Mouse (Mus musculus): ENCODE results near the gene Kctd14. TPM values are rescaled to one million over a fixed set of nuclear protein-coding genes. Genes with fewer than 3 reads are reported as not detected.

The Kctd14 gene
- polyA plus RNA-seq, 1 experiment = not detected

GRCm38 (mm10) chr7:97447050-97447531 is 4.0 kb upstream of the Kctd14 start:
- no peaks in the 10 kb centered on the region for H3K36me3 ChIP-seq (ENCODE audit: control insufficient read depth, insufficient read depth)
- no peaks in the 10 kb centered on the region for H3K79me3 ChIP-seq (ENCODE audit: low read depth)
- no peak overlapping the region for H3K4me3 ChIP-seq (ENCODE audit: insufficient read depth, poor library complexity, severe bottlenecking)
- TF ChIP-seq MYOD1 (IDR thresholded peaks at IDR 0.05; ENCODE audit: control insufficient read depth, insufficient read length, low read depth) (no peak), MYOG (IDR thresholded peaks at IDR 0.05; ENCODE audit: control insufficient read depth, extremely low read depth, insufficient read length) (no peak), CTCF (IDR thresholded peaks at IDR 0.05; ENCODE audit: control insufficient read depth, insufficient read depth, insufficient read length) (no peak), CEBPB (IDR thresholded peaks at IDR 0.05; ENCODE audit: low read depth) (no peak), FOSL1 (IDR thresholded peaks at IDR 0.05; ENCODE audit: insufficient read depth, low read length, poor library complexity, severe bottlenecking) (no peak)
- no peaks in the 10 kb centered on the region for H3K27me3 ChIP-seq (ENCODE audit: control insufficient read depth, insufficient read depth, insufficient read length)
- no peak overlapping the region for H3ac ChIP-seq (ENCODE audit: control insufficient read depth, insufficient read length, low read depth)
- no peaks in the 10 kb centered on the region for H3K79me2 ChIP-seq (ENCODE audit: control insufficient read depth, insufficient read depth)

DNA sequence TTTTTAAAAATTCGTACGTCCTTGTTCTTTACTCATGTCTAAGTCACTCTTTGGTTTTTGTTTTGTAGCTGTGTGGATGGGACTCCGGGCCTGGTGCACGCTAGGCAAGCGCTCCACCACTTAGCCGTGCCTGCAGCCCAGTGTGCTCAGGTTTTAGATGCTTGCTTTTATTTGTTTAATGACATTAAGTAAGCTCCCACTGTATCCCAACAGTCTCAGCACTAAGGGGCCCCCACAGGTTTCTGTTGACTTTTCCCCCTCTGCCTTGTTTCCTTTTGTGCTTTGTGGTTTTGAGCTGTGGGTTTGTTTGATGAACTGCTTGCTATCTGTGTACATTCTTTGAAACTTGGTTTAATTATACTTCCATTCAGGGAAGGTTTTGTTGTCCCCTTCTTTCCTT is 1.1 kb downstream of the Kctd14 start:
- Histone ChIP-seq H3K4me3 (ENCODE audit: insufficient read depth, poor library complexity, severe bottlenecking) (no peak overlapping the region), H3K27me3 (ENCODE audit: control insufficient read depth, insufficient read depth, insufficient read length) (peaks cover 3% of the 10 kb centered on the region), H3K36me3 (ENCODE audit: control insufficient read depth, insufficient read depth) (no peaks in the 10 kb centered on the region), H3K79me2 (ENCODE audit: control insufficient read depth, insufficient read depth) (no peaks in the 10 kb centered on the region), H3K79me3 (ENCODE audit: low read depth) (no peaks in the 10 kb centered on the region), H3ac (ENCODE audit: control insufficient read depth, insufficient read length, low read depth) (no peak overlapping the region)
- TF ChIP-seq FOSL1 (IDR thresholded peaks at IDR 0.05; ENCODE audit: insufficient read depth, low read length, poor library complexity, severe bottlenecking) (no peak), CTCF (IDR thresholded peaks at IDR 0.05; ENCODE audit: control insufficient read depth, insufficient read depth, insufficient read length) (no peak), MYOD1 (IDR thresholded peaks at IDR 0.05; ENCODE audit: control insufficient read depth, insufficient read length, low read depth) (no peak), CEBPB (IDR thresholded peaks at IDR 0.05; ENCODE audit: low read depth) (no peak), MAX (IDR thresholded peaks at IDR 0.05) (no peak), USF1 (IDR thresholded peaks at IDR 0.05; ENCODE audit: low read depth) (no peak), MYOG (IDR thresholded peaks at IDR 0.05; ENCODE audit: control insufficient read depth, extremely low read depth, insufficient read length) (no peak)

GRCm38 (mm10) chr7:97453141-97453921 is 2.2 kb downstream of the Kctd14 start:
- H3K27me3 ChIP-seq (ENCODE audit: control insufficient read depth, insufficient read depth, insufficient read length) = peaks cover 12% of the 10 kb centered on the region
- TF ChIP-seq MAX (IDR thresholded peaks at IDR 0.05) (no peak), MYOD1 (IDR thresholded peaks at IDR 0.05; ENCODE audit: control insufficient read depth, insufficient read length, low read depth) (no peak), CTCF (IDR thresholded peaks at IDR 0.05; ENCODE audit: control insufficient read depth, insufficient read depth, insufficient read length) (no peak), MYOG (IDR thresholded peaks at IDR 0.05; ENCODE audit: control insufficient read depth, extremely low read depth, insufficient read length) (no peak), FOSL1 (IDR thresholded peaks at IDR 0.05; ENCODE audit: insufficient read depth, low read length, poor library complexity, severe bottlenecking) (no peak), CEBPB (IDR thresholded peaks at IDR 0.05; ENCODE audit: low read depth) (no peak), USF1 (IDR thresholded peaks at IDR 0.05; ENCODE audit: low read depth) (no peak)
- H3ac ChIP-seq (ENCODE audit: control insufficient read depth, insufficient read length, low read depth) = no peak overlapping the region
- no peaks in the 10 kb centered on the region for H3K79me2 ChIP-seq (ENCODE audit: control insufficient read depth, insufficient read depth)
- no peaks in the 10 kb centered on the region for H3K36me3 ChIP-seq (ENCODE audit: control insufficient read depth, insufficient read depth)
- no peak overlapping the region for H3K4me3 ChIP-seq (ENCODE audit: insufficient read depth, poor library complexity, severe bottlenecking)
- H3K79me3 ChIP-seq (ENCODE audit: low read depth) = no peaks in the 10 kb centered on the region

- H3K79me3 ChIP-seq (ENCODE audit: low read depth) = no peaks in the 10 kb centered on the region
- peaks cover 12% of the 10 kb centered on the region for H3K27me3 ChIP-seq (ENCODE audit: control insufficient read depth, insufficient read depth, insufficient read length)
- H3K36me3 ChIP-seq (ENCODE audit: control insufficient read depth, insufficient read depth) = no peaks in the 10 kb centered on the region
- H3K79me2 ChIP-seq (ENCODE audit: control insufficient read depth, insufficient read depth) = no peaks in the 10 kb centered on the region
- H3ac ChIP-seq (ENCODE audit: control insufficient read depth, insufficient read length, low read depth) = no peak overlapping the region
- H3K4me3 ChIP-seq (ENCODE audit: insufficient read depth, poor library complexity, severe bottlenecking) = no peak overlapping the region
- no peak for TF ChIP-seq MYOD1 (IDR thresholded peaks at IDR 0.05; ENCODE audit: control insufficient read depth, insufficient read length, low read depth)
- TF ChIP-seq CTCF (IDR thresholded peaks at IDR 0.05; ENCODE audit: control insufficient read depth, insufficient read depth, insufficient read length) = no peak
- TF ChIP-seq MYOG (IDR thresholded peaks at IDR 0.05; ENCODE audit: control insufficient read depth, extremely low read depth, insufficient read length) = no peak
- no peak for TF ChIP-seq USF1 (IDR thresholded peaks at IDR 0.05; ENCODE audit: low read depth)
- TF ChIP-seq CEBPB (IDR thresholded peaks at IDR 0.05; ENCODE audit: low read depth) = no peak
- TF ChIP-seq MAX (IDR thresholded peaks at IDR 0.05) = no peak
- TF ChIP-seq FOSL1 (IDR thresholded peaks at IDR 0.05; ENCODE audit: insufficient read depth, low read length, poor library complexity, severe bottlenecking) = no peak
Measured at GRCm38 (mm10) chr7:97454795-97455194, 3.7 kb downstream of the Kctd14 start.

- TF ChIP-seq USF1 (IDR thresholded peaks at IDR 0.05; ENCODE audit: low read depth) (no peak), MAX (IDR thresholded peaks at IDR 0.05) (no peak), MYOD1 (IDR thresholded peaks at IDR 0.05; ENCODE audit: control insufficient read depth, insufficient read length, low read depth) (no peak), FOSL1 (IDR thresholded peaks at IDR 0.05; ENCODE audit: insufficient read depth, low read length, poor library complexity, severe bottlenecking) (no peak), MYOG (IDR thresholded peaks at IDR 0.05; ENCODE audit: control insufficient read depth, extremely low read depth, insufficient read length) (no peak), CTCF (IDR thresholded peaks at IDR 0.05; ENCODE audit: control insufficient read depth, insufficient read depth, insufficient read length) (no peak), CEBPB (IDR thresholded peaks at IDR 0.05; ENCODE audit: low read depth) (no peak)
- no peaks in the 10 kb centered on the region for H3K79me2 ChIP-seq (ENCODE audit: control insufficient read depth, insufficient read depth)
- H3K36me3 ChIP-seq (ENCODE audit: control insufficient read depth, insufficient read depth) = no peaks in the 10 kb centered on the region
- no peak overlapping the region for H3K4me3 ChIP-seq (ENCODE audit: insufficient read depth, poor library complexity, severe bottlenecking)
- H3ac ChIP-seq (ENCODE audit: control insufficient read depth, insufficient read length, low read depth) = no peak overlapping the region
- no peaks in the 10 kb centered on the region for H3K79me3 ChIP-seq (ENCODE audit: low read depth)
- peaks cover 12% of the 10 kb centered on the region for H3K27me3 ChIP-seq (ENCODE audit: control insufficient read depth, insufficient read depth, insufficient read length)
Measured at GRCm38 (mm10) chr7:97455577-97455976, 4.5 kb downstream of the Kctd14 start.

Measured in C2C12 (cell line).